Mouse (Mus musculus): ENCODE data around the gene Cldn10. TPM values are rescaled to one million over a fixed set of nuclear protein-coding genes. Genes with fewer than 3 reads are reported as not detected.

The Cldn10 gene
- polyA plus RNA-seq, 1 experiment = 9.0 TPM

DNA sequence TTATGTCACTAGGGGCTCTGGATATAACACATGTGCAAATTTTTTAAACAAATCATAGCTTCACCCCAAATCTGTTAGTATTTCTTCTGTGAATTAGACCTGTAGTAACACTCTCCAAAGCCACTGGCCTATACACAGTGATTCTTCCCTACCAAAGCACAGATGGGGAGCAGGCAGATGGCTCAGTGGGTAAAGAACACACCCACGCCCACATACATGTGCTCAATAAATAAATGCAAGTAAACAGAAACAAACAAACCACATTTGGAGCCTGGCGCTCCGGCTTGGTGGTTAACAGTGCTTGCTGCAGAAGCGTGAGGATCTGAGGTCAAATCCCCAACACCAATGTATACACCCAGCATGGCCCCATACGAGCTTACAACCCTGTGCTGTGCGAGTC is 123.8 kb downstream of the Cldn10 start:
- no peak for DNase-seq (ENCODE audit: low spot score)

DNA sequence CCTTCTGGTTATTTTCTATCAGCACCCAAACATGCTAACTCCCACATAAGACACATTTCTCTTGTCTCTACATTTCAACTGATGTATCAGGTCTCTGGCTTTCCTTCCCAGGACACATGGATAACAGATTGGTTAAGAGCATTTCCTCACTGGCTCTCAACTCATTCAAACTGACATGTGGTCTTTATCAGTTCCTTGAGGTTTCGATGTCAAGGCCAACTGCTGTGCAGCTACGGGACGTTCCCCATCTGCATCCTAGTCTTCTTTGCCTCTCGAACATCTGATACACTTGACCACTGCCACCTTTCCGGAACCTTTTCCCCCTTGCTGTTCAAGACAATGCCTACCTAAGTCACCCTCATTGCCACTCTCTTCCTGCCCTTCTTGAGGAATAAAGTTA is 125.9 kb downstream of the Cldn10 start:
- no peak for DNase-seq (ENCODE audit: low spot score)

DNA sequence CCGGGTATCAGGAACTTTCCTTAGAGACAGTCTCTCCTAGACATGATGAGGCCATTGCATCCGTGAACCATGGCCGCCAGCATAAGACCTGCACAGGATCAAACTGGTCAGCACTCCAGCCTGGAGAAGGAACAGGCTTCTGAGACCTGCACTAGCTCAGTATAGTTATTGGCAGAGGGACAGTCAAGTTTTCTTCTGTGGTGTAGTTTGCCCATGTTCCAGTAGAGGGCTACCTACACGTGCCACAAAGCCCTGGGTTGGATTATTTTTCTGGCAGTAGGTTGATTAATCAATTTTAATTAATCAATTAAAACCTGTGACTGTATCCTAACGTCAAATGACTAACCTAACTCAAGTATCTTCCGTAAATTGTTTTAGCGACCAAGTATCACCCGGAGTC is 131.3 kb downstream of the Cldn10 start:
- DNase-seq (ENCODE audit: low spot score) = no peak

DNA sequence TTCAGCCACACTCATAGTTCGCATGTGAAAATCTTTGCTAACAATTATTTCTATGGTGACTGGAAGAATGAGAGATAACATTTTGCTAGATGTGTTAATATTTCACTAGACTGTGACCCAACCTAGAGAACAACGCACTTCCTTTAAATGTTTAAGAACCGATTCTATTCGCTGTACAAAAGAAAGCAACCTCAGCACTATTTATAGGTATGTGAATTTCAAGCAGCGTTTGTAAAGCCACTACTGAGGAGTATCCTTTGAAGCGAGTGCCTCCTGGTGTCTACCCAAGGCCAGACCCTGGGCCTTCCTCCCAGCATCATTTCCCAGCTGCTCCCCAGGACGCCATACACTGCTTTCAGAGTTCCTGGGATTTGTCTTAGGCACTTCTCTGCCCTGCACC is 132.9 kb downstream of the Cldn10 start:
- DNase-seq (ENCODE audit: low spot score) = no peak

DNA sequence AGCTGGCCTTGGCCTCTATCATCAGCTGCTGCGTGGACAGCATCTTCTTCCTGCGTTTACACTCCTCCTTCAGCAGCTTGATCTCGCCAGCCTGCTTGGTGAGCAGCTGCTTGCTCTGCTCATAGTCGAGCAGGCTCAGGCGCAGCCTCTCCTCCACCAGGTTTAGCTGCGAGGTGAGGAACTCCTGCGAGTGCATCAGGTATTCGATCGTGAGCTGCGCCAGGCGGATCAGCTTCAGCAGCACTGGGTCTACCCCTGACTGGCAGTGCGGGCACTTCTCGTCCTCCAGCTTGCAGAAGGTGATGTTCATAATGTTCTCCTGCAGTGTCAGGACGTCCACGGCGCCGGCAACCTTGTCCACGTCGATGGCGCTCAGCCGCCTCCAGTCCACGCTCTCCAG is 134.5 kb downstream of the Cldn10 start:
- DNase-seq (ENCODE audit: low spot score) = no peak

DNA sequence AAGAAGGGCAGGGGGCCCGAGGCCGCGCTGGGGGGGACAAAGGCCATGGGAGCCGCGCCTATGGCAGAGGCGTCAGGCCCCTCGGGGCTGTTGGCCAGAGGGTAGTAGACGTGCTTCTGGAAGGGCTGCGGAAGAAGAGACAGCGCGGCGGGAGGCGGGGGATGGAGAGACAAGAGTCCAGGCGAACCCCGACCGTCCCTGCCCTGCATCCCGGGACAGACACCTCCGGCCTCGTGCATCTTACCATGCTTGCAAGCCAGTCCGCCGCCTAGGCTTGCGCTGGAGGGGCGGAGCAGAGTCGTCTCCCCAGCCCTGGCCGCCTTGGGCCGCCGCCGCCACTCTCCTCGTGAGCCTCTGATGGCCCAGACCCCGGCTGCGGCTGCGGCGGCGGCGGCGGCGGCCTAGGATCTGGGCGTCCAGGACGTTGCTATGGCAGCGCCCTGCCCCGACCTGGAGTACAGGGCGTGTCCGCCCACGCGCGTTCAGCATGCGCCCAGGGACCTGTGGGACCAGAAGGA is 135.0 kb downstream of the Cldn10 start:
- DNase-seq (ENCODE audit: low spot score) = no peak

Other genes starting within 250 kb of the Cldn10 start
- 25.8 and 34.0 TPM in 2 replicates for gene Abcc4, start 81.7 kb upstream of the Cldn10 start, polyA plus RNA-seq (2012; rRNA removed)
- 21.5 and 26.5 TPM in 2 replicates for gene Dzip1, start 137.6 kb downstream of the Cldn10 start, polyA plus RNA-seq (2012; rRNA removed)
- 35.5 and 36.1 TPM in 2 replicates for gene Dnajc3, start 150.1 kb downstream of the Cldn10 start, polyA plus RNA-seq (2012; rRNA removed)

Data from urinary bladder, adult 2 months (tissue).